Mouse (Mus musculus) E14TG2a.4 (cell line): ENCODE results near the gene Pdlim7.
A peak's percentile ranks its signal among the peaks of the same experiment; 100 is the strongest.

Source experiments
- H3K27me3 ChIP-seq: 2 replicates; pipeline ENCODE4 v1.6.1; 2014; ENCODE audit warnings: low read length, control low read depth; ENCODE audit not compliant: insufficient read depth
- H3K36me3 ChIP-seq: 2 replicates; pipeline ENCODE4 v1.6.1; 2014; ENCODE audit warnings: low read length, control low read depth; ENCODE audit not compliant: insufficient read depth
- H3K4me1 ChIP-seq: replicated peaks from 2 replicates; pipeline ENCODE4 v1.6.1; 2014; ENCODE audit warnings: low read depth, low read length, control low read depth
- H3K4me3 ChIP-seq: replicated peaks from 2 replicates; pipeline ENCODE4 v1.5.1; 2014; ENCODE audit warnings: mild to moderate bottlenecking, low read length
- H3K9me3 ChIP-seq: 2 replicates; pipeline ENCODE4 v1.6.1; 2014; ENCODE audit warnings: low read length, control low read depth
- CTCF ChIP-seq: conservative IDR thresholded peaks from 2 replicates; pipeline ENCODE4 v1.5.1; 2014; ENCODE audit warnings: low read length
- NANOG ChIP-seq: IDR thresholded peaks from 2 replicates; pipeline ENCODE4 v1.6.1; 2014; ENCODE audit warnings: borderline replicate concordance, low read length, mixed read lengths
- POU5F1 ChIP-seq: IDR thresholded peaks from 2 replicates; pipeline ENCODE4 v1.6.1; 2014; ENCODE audit warnings: low read length, borderline replicate concordance

The Pdlim7 gene

DNA sequence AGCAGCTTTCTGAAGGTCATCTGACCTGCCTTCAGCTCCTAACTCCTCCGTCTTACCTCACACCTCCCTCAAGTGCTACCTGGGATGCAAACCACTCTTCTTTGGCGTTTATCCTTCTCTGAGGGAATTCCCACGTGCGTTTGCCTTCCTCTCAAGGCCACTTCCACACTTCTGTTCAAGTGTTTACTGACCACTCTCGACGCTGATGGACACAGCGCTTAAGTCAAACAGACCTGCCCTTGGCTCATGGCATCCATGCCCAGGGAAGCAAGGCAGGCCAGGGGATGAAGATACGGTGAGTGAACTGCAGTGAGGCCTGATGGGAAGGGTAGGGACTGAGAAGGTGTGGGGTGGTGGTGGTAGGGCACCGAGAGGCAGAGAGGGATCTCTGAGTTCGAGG is 12.9 kb downstream of the Pdlim7 start:
- Histone ChIP-seq H3K4me3 (no peak overlapping the region), H3K27me3 (0 out of 2 replicates have a peak, but pooled peaks cover 5% of the 10 kb centered on the region), H3K9me3 (no peaks in the 10 kb centered on the region), H3K36me3 (peaks cover 89% of the 10 kb centered on the region), H3K4me1 (peaks cover 42% of the 10 kb centered on the region)
- TF ChIP-seq CTCF (no peak), NANOG (no peak)

DNA sequence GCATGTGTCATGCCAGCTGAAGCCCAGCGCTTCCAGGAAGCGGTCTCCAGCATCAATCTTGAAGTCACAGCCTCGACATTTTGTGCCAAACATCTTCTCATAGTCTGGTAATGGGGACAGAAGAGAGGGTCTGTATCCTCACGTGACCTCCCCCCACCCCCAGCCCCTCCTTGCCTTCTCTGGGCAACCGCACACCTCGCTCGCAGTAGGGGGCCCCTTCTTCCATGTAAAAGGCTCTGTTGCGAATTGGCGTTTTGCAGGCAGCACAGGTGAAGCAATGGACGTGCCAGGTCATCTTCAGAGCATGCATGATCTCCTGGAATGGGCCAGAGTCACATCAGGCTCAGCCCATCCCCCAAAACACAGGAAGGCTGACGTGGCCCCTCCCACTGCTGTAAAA is 14.6 kb downstream of the Pdlim7 start:
- Histone ChIP-seq H3K4me3 (no peak overlapping the region), H3K27me3 (peaks cover 12% of the 10 kb centered on the region), H3K36me3 (peaks cover 73% of the 10 kb centered on the region), H3K9me3 (no peaks in the 10 kb centered on the region), H3K4me1 (peaks cover 59% of the 10 kb centered on the region)
- TF ChIP-seq CTCF (no peak), POU5F1 (no peak), NANOG (no peak)

DNA sequence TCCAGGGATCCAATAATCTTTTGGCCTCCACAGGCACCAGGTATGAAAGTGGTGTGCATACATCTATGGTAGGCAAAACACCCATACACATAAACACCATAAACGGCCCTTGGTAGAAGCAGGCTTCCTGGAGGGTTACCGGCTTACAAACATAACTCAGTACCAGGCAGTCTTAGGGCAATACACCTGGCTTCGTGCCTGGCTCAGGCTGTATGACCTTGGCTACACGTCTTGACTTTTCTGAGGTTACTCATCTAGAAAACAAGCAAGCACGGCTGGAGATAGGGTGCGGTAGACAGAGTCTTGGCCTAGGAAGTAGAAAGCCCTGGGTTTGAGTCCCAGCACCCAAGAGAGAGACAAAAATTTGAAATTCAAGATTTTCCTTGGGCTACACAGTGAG is 16.8 kb downstream of the Pdlim7 start:
- no peak overlapping the region for H3K4me3 ChIP-seq
- H3K27me3 ChIP-seq = peaks cover 32% of the 10 kb centered on the region
- no peaks in the 10 kb centered on the region for H3K9me3 ChIP-seq
- peaks cover 60% of the 10 kb centered on the region for H3K4me1 ChIP-seq
- H3K36me3 ChIP-seq = peaks cover 50% of the 10 kb centered on the region
- TF ChIP-seq POU5F1 (no peak), NANOG (no peak), CTCF (no peak)

DNA sequence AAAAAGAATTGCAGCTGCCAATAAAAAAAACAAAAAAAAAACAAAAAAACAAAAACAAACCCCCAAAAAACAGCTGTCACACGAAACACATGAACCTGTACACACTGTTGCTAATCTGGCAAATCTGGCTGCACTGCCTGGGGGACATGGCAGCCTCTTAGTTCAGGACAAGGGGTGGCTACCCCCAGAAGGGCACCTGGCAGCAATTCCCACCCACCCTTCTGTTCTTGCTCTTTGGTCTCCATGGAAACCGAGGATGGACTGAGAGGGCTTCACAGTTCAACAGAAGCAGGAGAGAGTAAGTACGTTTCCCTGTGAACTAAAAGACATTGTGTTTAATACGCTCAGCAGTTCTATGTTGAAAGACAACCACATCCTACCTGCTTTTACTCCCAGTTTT is 17.8 kb downstream of the Pdlim7 start:
- Histone ChIP-seq H3K27me3 (peaks cover 41% of the 10 kb centered on the region), H3K36me3 (peaks cover 41% of the 10 kb centered on the region), H3K4me1 (peaks cover 59% of the 10 kb centered on the region), H3K9me3 (no peaks in the 10 kb centered on the region), H3K4me3 (no peak overlapping the region)
- no peak for TF ChIP-seq NANOG
- no peak for TF ChIP-seq CTCF
- TF ChIP-seq POU5F1 = no peak

DNA sequence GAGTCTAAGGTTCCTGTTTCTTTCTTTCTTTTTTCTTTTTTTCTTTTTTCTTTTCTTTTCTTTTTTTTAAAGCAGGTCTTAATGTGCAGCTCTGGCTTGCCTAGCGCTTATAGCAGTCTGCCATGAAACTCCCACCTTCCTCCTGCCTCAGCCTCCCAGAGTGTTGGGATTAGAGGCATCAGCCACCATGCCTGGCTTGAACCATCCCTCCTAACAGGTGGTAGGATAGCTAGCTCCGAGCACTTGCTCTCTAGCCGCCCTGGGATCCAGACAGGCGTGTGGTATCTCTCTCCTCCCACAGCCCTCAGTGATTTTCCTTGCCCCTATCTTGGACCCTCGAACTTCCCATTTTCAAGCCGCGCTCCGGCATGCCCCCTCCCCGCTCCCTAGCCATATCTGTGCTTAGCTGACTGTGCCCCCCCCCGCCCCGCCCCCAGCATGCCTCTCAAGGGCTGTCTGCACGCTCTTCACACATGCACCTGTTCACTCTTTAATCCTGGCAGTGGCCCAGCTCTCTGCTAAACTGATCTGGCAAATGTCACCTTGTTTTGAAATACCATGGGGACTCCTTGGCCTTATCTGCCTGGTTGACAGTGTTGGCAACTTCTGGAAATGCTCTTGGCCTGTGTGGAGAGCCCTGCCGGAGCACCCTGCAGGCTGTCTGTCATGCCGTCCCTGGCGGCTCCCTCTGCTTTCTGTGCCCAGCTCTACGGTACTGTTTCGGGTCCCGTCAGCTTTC is 18.4 kb downstream of the Pdlim7 start:
- H3K4me3 ChIP-seq = no peak overlapping the region
- peaks cover 34% of the 10 kb centered on the region for H3K36me3 ChIP-seq
- TF ChIP-seq POU5F1 = no peak
- TF ChIP-seq NANOG = no peak
- TF ChIP-seq CTCF = no peak
- H3K27me3 ChIP-seq = peaks cover 41% of the 10 kb centered on the region
- no peaks in the 10 kb centered on the region for H3K9me3 ChIP-seq
- H3K4me1 ChIP-seq = peaks cover 53% of the 10 kb centered on the region

DNA sequence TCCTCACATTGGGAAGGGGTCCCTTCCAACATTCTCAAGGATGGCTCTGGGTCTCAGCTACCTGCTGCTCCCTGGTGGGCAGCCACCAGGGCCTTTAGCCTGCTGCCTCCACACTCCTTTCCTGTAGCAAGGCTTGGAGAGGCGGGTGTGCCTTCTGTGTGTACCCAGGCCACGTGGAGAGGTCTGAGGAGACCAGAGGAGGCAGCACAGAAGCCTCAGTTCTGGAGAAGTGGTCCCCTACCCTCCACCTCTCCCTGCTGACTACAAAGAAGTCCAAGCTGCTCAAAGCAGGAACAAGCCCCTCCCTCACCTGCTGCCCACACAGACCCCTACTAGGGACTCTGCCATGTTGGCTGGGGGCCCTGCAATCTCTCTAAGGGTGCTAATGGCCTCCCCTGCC is 19.2 kb downstream of the Pdlim7 start:
- Histone ChIP-seq H3K36me3 (peaks cover 28% of the 10 kb centered on the region), H3K4me1 (peaks cover 52% of the 10 kb centered on the region), H3K9me3 (no peaks in the 10 kb centered on the region), H3K4me3 (0 out of 2 replicates have a peak overlapping the region, but pooled peaks have one; percentile 5), H3K27me3 (peaks cover 43% of the 10 kb centered on the region)
- no peak for TF ChIP-seq POU5F1
- TF ChIP-seq NANOG = no peak
- TF ChIP-seq CTCF = no peak

DNA sequence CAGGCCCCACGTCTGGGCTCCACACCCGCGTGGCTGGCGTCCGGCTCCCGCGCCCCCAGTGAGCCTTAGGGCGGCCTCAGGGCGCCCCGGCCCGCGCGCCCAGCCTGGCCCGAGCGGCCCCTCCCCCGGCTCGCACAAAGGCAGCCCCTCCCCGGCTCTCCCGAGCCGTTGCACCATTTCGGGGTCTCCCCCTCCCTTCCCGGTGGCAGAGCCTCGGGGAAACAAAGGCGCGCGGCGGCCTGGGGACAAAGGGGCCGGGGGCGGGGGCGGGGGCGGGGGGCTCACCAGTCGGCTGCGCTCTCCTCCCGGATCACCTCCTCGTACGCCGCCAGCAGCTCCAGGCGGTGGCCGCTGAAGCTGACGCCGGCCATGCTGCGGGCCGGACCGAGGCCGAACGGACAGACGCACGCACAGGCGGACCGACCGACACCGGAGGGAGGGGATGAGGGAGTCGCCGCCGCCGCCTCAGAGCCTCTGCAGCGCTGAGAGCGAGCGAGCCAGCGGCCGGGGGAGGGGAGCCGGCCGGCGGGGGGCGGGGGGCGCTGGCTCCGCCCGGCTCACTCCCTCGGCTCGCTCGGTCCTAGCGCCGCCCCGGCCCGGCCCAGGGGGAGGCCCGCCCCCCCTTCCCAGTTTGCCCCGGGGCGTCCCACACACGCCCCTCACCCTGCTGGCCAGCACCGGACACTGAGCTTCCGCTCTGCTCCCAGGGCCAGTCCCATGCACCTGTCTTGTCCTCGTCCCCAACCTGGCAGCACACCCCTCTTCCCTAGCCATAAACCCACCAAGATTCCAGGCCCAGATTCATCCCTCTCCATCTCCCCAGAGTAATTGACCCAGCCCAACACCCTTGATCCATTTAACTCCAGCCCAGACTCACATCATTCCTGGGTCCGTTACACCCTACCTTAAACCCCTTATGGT is 25.6 kb downstream of the Pdlim7 start, which contains the start of gene Dbn1:
Gene Dbn1, minus strand, starts transcription at position 534 of the 921 bp plus-strand sequence.
- peak within 1 kb of the TSS; percentile 82 for H3K4me3 ChIP-seq

DNA sequence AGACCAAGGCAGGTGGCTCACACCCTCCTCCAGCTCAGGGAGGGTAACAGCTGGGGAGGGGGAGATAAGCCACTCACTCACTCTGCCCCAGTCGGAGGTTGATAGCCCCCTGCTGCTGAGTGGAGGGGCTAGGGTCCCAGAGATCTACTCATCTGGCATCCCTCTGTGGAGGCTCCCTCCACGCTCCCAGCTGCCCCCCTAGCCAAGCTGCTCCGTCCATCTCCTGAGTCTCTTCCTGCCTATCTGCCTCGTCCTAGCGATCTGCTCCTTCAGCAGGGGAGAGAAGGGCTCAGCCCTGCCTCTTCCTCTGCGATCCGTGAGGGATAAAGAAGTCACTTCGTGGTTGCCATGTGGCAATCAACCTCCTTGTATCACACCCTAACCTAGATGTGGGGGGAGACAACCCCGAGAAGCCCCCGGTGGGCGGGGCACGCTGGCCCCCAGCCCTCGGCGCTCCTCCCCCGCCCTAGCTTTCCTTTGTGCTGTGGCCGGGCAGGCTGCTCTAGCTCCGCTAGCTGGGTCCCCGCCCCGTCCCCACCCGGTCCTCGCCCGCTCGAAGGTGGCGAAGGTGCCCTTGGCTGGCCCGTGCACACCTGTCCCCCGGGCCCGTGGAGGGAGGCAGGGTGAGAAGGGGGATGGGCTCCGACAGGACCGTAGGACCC is 26.4 kb downstream of the Pdlim7 start:
- peak overlapping the region; percentile 82 for H3K4me3 ChIP-seq
- 0 out of 2 replicates have a peak, but pooled peaks cover 2% of the 10 kb centered on the region for H3K36me3 ChIP-seq
- H3K27me3 ChIP-seq = peaks cover 83% of the 10 kb centered on the region
- no peak for TF ChIP-seq CTCF
- H3K9me3 ChIP-seq = no peaks in the 10 kb centered on the region
- peaks cover 56% of the 10 kb centered on the region for H3K4me1 ChIP-seq

More for the DNA sequence above, 25.6 kb downstream of the Pdlim7 start, which contains the start of gene Dbn1:
- Histone ChIP-seq H3K4me1 (peaks cover 48% of the 10 kb centered on the region), H3K36me3 (no peaks in the 10 kb centered on the region), H3K9me3 (no peaks in the 10 kb centered on the region), H3K27me3 (peaks cover 83% of the 10 kb centered on the region)
- TF ChIP-seq NANOG = no peak
